Mouse (Mus musculus) heart, postnatal 36 days (tissue): ENCODE measurements around the gene Dusp2. TPM values are rescaled to one million over a fixed set of nuclear protein-coding genes. Genes with fewer than 3 reads are reported as not detected.

Experiments
- total RNA-seq, 2 experiments: library from RNA; stranded (reverse); gene quantifications; 2 replicates each; pipeline ENCODE4 v1.2.3; 2021

Gene Dusp2
- total RNA-seq, 2 experiments from 2014 or later, result 0.36 to 0.38 TPM

Other genes with a start within 250 kb of the Dusp2 start
- 1 to 10 TPM; 1.9 to 2.0 TPM for gene Ncaph, start 202.2 kb upstream of the Dusp2 start, total RNA-seq
- gene Itpripl1, start 192.7 kb upstream of the Dusp2 start, total RNA-seq, result 10 to 100 TPM; 12.0 to 15.8 TPM
- under 1 TPM; 0.17 to 0.38 TPM for gene 1810024B03Rik, start 127.9 kb upstream of the Dusp2 start, total RNA-seq
- 10 to 100 TPM; 64.8 to 71.2 TPM for gene Snrnp200, start 127.8 kb upstream of the Dusp2 start, total RNA-seq
- 10 to 100 TPM; 60.5 to 63.5 TPM for gene Ciao1, start 88.3 kb upstream of the Dusp2 start, total RNA-seq
- gene Tmem127, start 88.3 kb upstream of the Dusp2 start, total RNA-seq, result 10 to 100 TPM; 27.9 to 28.3 TPM
- gene Stard7, start 65.9 kb upstream of the Dusp2 start, total RNA-seq, result 100 to 1,000 TPM; 157 to 170 TPM
- gene Astl, start 2.5 kb downstream of the Dusp2 start, total RNA-seq, result not detected
- gene Adra2b, start 27.0 kb downstream of the Dusp2 start, total RNA-seq, result 1 to 10 TPM in 1 of 2 experiments, under 1 TPM in 1; 0.80 to 1.2 TPM
- gene Gpat2, start 89.0 kb downstream of the Dusp2 start, total RNA-seq, result not detected
- gene Fahd2a, start 108.4 kb downstream of the Dusp2 start, total RNA-seq, result 10 to 100 TPM; 34.1 to 44.3 TPM
- 1 to 10 TPM in 1 of 2 experiments, under 1 TPM in 1; 0.94 to 1.9 TPM for gene Kcnip3, start 185.9 kb downstream of the Dusp2 start, total RNA-seq
- gene Prom2, start 205.3 kb downstream of the Dusp2 start, total RNA-seq, result under 1 TPM in 1 of 2 experiments, not detected in 1; 0.81 TPM